Mouse (Mus musculus) MEL (cell line): ENCODE results near the gene Pde7b.

ENCODE experiments used
- CTCF ChIP-seq, 3 experiments: IDR thresholded peaks in 2 of 3; conservative IDR thresholded peaks in 1 of 3; 2 replicates each; pipeline ENCODE4 v1.5.1; 2011 to 2012; ENCODE audit warnings: low read length in 3 of 3, low read depth in 2 of 3, mild to moderate bottlenecking in 2 of 3, improper control_type of control experiment in 1 of 3, inconsistent platforms in 1 of 3, mixed read lengths in 1 of 3, moderate library complexity in 1 of 3; ENCODE audit not compliant: control insufficient read depth in 1 of 3, insufficient read depth in 1 of 3, poor library complexity in 1 of 3, severe bottlenecking in 1 of 3
- EP300 ChIP-seq, 2 experiments: IDR thresholded peaks; 2 replicates each; pipeline ENCODE4 v1.6.1; 2011; ENCODE audit warnings: improper control_type of control experiment in 2 of 2, low read length in 2 of 2, low read depth in 1 of 2, mild to moderate bottlenecking in 1 of 2
- HCFC1 ChIP-seq: IDR thresholded peaks from 2 replicates; pipeline ENCODE4 v1.6.1; 2012; ENCODE audit warnings: low read depth, mild to moderate bottlenecking, inconsistent platforms, low read length, improper control_type of control experiment, moderate library complexity
- KAT2A ChIP-seq: conservative IDR thresholded peaks from 2 replicates; pipeline ENCODE4 v1.6.1; 2012; ENCODE audit warnings: low read depth, low read length, improper control_type of control experiment, inconsistent platforms
- MEF2A ChIP-seq: IDR thresholded peaks from 2 replicates; pipeline ENCODE4 v1.6.1; 2014; ENCODE audit warnings: low read depth, mild to moderate bottlenecking, inconsistent platforms, low read length, improper control_type of control experiment; ENCODE audit not compliant: poor library complexity, insufficient replicate concordance, severe bottlenecking; ENCODE audit errors: extremely low read depth
- USF1 ChIP-seq: IDR thresholded peaks from 2 replicates; pipeline ENCODE4 v1.6.1; 2014; ENCODE audit warnings: low read depth, mild to moderate bottlenecking, inconsistent platforms, low read length, improper control_type of control experiment, moderate library complexity
- ZKSCAN1 ChIP-seq: IDR thresholded peaks from 2 replicates; pipeline ENCODE4 v1.6.1; 2012; ENCODE audit warnings: low read depth, mild to moderate bottlenecking, inconsistent platforms, low read length, improper control_type of control experiment, moderate library complexity
- ZMIZ1 ChIP-seq: IDR thresholded peaks from 2 replicates; pipeline ENCODE4 v1.6.1; 2012; ENCODE audit warnings: low read depth, mild to moderate bottlenecking, inconsistent platforms, low read length, improper control_type of control experiment, moderate library complexity

GRCm38 (mm10) chr10:20361542-20362449 lies 363.1 kb downstream of the Pde7b start:
- TF ChIP-seq CTCF (IDR thresholded peaks at IDR 0.05 in 2 of 3, conservative IDR thresholded peaks at IDR 0.05 in 1 of 3; ENCODE audit: control insufficient read depth in 1 of 3, insufficient read depth in 1 of 3, low read depth in 2 of 3, low read length in 3 of 3, poor library complexity in 1 of 3, severe bottlenecking in 1 of 3) (peak; percentile 46 to 77 (median 74)), EP300 (IDR thresholded peaks at IDR 0.05; ENCODE audit: low read depth in 1 of 2, low read length in 2 of 2) (no peak), USF1 (no peak), MEF2A (no peak), KAT2A (no peak), ZKSCAN1 (no peak), HCFC1 (no peak), ZMIZ1 (no peak)
